Mouse (Mus musculus): ENCODE measurements around the gene Faah.

The Faah gene

GRCm38 (mm10) chr4:115943669-115944314 lies 73.9 kb downstream of the Faah start:
- DNase-seq (ENCODE audit: low read depth, low spot score), result no peak

GRCm38 (mm10) chr4:115941242-115941820 lies 76.4 kb downstream of the Faah start:
- no peak for DNase-seq (ENCODE audit: low read depth, low spot score)

DNA sequence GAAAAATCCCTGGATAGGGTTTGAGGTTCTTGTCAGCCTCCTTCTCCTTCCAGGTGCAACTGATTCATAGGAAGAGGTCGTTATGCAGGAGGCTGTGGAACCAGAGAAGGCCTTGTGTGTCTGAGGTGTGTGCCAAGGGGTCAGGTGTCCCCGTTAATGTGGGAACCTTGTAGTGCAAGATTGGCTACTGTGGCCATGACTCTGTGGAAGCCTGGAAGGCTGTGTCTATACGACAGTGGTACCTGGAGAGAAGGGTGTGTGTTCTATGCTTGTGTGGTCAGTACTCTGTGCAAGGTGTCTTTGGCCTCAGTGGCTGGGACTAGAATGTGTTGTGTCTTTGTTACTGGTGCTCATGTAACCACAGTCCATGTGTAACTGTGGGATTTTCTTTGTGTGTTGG lies 77.0 kb downstream of the Faah start:
- no peak for DNase-seq (ENCODE audit: low read depth, low spot score)

- peak; percentile 84 for DNase-seq (ENCODE audit: low read depth, low spot score)
Measured at GRCm38 (mm10) chr4:115939295-115940102, 78.2 kb downstream of the Faah start, which contains the start of gene Dmbx1. Dmbx1 (minus strand) TSS chr4:115939926.

GRCm38 (mm10) chr4:115938276-115939160 lies 79.2 kb downstream of the Faah start:
- DNase-seq (ENCODE audit: low read depth, low spot score), result no peak

- no peak for DNase-seq (ENCODE audit: low read depth, low spot score)
Measured at GRCm38 (mm10) chr4:115937061-115937976, 80.4 kb downstream of the Faah start.

DNA sequence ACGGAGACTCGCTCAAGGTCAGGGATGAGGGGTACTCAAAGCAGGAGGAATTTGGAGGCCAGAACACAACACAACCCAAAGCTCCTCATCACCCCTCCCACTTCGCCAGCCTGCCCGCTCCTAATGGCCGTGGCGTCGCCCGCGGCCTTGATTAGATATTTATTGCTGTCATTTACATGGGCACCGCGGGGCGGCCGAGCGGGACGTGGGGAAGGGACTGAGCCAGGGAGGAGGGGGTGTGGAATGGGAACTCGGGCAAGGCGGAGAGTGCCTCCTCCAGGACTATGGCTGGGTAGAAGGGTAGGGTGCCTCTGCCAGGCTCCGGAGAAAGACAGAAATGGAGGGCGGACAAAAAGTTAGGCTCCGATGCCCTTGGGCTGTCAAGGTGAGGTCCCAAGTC lies 81.1 kb downstream of the Faah start:
- DNase-seq (ENCODE audit: low read depth, low spot score), result peak; percentile 49

DNA sequence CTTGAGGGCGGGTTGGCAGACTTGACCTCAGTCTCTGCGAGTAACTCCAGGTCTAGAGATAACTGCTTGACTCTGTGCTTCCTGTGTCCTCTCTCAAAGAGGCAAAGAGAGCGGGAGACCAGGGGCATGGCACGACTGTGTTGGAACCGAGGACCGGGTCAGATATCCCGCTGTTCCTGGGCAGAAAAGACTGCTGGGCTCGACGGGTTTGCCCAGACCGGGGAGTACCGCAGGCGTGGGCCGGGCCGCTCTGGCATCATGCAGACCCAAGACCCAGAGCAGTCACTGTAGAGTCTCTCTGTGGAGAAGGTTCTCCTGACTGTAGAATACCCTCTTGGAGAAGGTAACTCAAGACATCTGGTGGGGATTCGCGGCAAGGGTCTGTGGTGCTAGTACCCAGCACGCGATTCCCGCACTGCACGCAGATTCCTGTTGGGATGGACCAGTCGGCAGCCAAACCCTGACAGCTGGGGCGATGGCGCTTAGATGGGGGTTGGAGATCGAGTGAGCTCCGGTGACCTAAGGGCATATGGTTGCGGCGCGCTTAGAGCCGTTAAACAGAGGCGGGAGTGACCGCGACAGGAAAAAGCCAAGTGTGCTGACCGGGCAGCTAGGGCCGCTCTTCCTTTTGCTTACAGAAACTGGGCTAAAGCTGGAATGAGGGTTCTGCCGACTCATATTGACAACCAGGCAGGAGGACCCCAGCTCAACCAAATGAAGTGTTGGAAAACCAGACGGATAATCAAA lies 81.7 kb downstream of the Faah start:
- DNase-seq (ENCODE audit: low read depth, low spot score), result peak; percentile 32

- no peak for DNase-seq (ENCODE audit: low read depth, low spot score)
Measured at GRCm38 (mm10) chr4:115931556-115932088, 86.1 kb downstream of the Faah start.

DNA sequence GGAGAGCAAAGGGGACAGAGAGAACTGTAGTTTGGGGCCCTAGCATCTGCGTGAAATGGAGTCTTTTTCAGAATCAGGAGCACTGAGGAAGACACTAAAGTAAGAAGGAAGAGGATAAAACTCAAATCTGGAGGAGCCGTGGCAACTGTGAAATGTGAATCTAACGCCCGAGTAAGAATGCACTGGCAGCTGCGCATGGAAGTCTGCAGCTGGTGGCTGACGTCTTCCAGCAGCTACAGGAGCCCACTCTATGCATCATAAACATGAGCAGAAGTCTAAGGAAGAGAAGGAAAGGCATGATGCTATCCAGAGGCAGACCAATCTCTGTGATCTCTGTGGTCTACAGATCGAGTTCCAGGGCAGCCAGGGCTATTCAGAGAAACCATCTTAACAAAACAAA lies 90.1 kb downstream of the Faah start:
- DNase-seq (ENCODE audit: low read depth, low spot score), result no peak

DNA sequence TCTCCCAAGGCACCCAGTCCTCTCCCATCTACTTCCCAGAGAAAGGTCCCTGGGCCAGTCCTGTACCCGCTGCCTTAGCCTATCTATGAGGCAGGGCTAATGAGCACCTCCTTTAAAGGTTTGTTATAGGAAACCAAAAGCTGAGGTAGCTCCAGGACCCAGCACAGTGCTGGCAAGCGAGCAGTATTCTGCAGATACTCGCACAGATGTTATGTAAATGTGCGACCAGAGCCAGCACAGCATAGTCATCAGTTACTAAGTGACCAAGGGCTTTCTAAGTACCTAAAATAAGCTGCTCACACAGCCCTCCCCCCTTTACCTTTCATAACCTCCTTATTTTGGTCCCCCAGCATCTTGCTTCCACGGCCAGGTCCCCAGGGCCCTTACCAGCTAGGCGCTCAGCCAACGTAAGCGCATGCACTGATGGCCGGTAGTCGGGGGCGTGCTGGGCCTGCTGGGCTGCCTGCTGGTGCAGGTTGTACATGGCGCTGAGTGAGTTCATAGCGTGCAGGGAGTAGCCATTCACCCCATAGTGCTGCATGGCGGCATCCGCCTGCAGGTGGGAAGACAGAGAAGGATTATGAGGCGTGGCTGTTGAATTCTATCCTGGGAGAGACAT lies 94.4 kb downstream of the Faah start:
- no peak for DNase-seq (ENCODE audit: low read depth, low spot score)

DNA sequence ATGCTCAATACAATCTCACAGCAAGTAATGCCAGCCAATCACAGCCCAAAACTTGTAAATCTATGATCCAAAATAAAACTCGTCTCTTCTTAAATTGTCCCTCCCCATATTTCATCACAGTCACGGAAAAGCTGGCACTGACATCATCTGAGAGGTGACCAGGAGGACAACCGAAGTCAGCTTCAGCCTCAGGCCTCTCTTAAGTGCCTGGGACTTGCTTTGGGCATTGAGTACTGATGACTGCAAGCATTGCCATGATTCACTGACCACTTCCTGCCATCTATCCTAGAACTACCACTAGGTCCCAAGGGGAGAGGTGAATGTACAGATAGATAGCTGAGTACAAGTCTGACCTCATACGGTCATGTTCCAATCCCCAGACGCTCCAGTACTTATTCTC lies 95.0 kb downstream of the Faah start:
- DNase-seq (ENCODE audit: low read depth, low spot score), result no peak

DNA sequence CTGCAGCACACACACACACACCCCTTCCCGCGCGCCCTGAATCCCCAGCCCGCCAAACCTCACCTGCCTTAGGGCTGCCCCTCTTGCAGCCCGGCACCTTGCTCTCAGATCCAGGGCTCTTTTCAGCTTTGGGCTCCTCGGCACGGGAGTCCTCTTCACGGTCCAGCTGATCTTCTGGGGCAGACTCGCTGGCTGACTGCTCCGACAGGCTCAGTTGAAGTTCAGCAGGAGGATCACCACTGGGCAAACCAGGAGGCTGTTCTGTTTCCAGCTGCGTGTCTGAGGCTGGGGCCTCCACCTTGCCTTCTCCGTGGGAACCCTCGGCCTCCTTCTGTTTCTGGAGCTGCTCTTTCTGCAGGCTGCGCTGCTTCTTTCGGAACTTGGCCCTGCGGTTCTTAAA lies 97.8 kb downstream of the Faah start:
- no peak for DNase-seq (ENCODE audit: low read depth, low spot score)

All from ES-CJ7 (cell line).